Mouse (Mus musculus): ENCODE results near the gene Taco1. TPM values are rescaled to one million over a fixed set of nuclear protein-coding genes. Genes with fewer than 3 reads are reported as not detected.
A peak's percentile ranks its signal among the peaks of the same experiment; 100 is the strongest.

Gene Taco1
- polyA plus RNA-seq, 1 experiment from 2014 or later, result 5.7 TPM

GRCm38 (mm10) chr11:106034986-106035385 lies 30.9 kb upstream of the Taco1 start:
- no peaks in the 10 kb centered on the region for H3K36me3 ChIP-seq (ENCODE audit: control insufficient read depth, insufficient read depth, low read length)
- H3K4me2 ChIP-seq (ENCODE audit: low read length), result no peak overlapping the region
- H3K9ac ChIP-seq (ENCODE audit: low read length), result no peak overlapping the region
- H3K4me3 ChIP-seq (ENCODE audit: low read depth, low read length), result no peak overlapping the region
- no peaks in the 10 kb centered on the region for H3K9me3 ChIP-seq (replicated peaks; ENCODE audit: control insufficient read depth, low read length)
- 90% methylated on average over 9 of the region's 9 CpGs for WGBS
- H3K27me3 ChIP-seq (replicated peaks; ENCODE audit: control insufficient read depth, insufficient read depth, low read length), result no peaks in the 10 kb centered on the region
- DNase-seq (ENCODE audit: low spot score) (no peak), ATAC-seq (no peak)
- H3K27ac ChIP-seq (ENCODE audit: low read depth, low read length), result no peak overlapping the region
- H3K4me1 ChIP-seq (ENCODE audit: control insufficient read depth, insufficient read depth, low read length), result peaks cover 16% of the 10 kb centered on the region

GRCm38 (mm10) chr11:106036548-106037417 lies 29.1 kb upstream of the Taco1 start, which contains the start of gene Dcaf7:
Gene Dcaf7, plus strand, starts transcription at chr11:106036872.
- Histone ChIP-seq H3K4me3 (ENCODE audit: low read depth, low read length) (peak within 1 kb of the TSS; percentile 92), H3K9ac (ENCODE audit: low read length) (peak within 1 kb of the TSS; percentile 86), H3K4me2 (ENCODE audit: low read length) (peak within 1 kb of the TSS; percentile 81), H3K27me3 (replicated peaks; ENCODE audit: control insufficient read depth, insufficient read depth, low read length) (no peaks in the 10 kb centered on the region), H3K4me1 (ENCODE audit: control insufficient read depth, insufficient read depth, low read length) (peaks cover 16% of the 10 kb centered on the region), H3K9me3 (replicated peaks; ENCODE audit: control insufficient read depth, low read length) (no peaks in the 10 kb centered on the region), H3K36me3 (ENCODE audit: control insufficient read depth, insufficient read depth, low read length) (no peaks in the 10 kb centered on the region), H3K27ac (ENCODE audit: low read depth, low read length) (peak within 1 kb of the TSS; percentile 85)
- under 1% methylated on average over 66 of the region's 66 CpGs for WGBS
- ATAC-seq, result peak; percentile 99
- DNase-seq (ENCODE audit: low spot score), result peak; percentile 99

- Histone ChIP-seq H3K9ac (ENCODE audit: low read length) (peak overlapping the region; percentile 86), H3K4me3 (ENCODE audit: low read depth, low read length) (peak overlapping the region; percentile 92), H3K27me3 (replicated peaks; ENCODE audit: control insufficient read depth, insufficient read depth, low read length) (no peaks in the 10 kb centered on the region), H3K9me3 (replicated peaks; ENCODE audit: control insufficient read depth, low read length) (no peaks in the 10 kb centered on the region), H3K4me1 (ENCODE audit: control insufficient read depth, insufficient read depth, low read length) (peaks cover 16% of the 10 kb centered on the region), H3K36me3 (ENCODE audit: control insufficient read depth, insufficient read depth, low read length) (no peaks in the 10 kb centered on the region), H3K4me2 (ENCODE audit: low read length) (peak overlapping the region; percentile 81), H3K27ac (ENCODE audit: low read depth, low read length) (peak overlapping the region; percentile 85)
- no peak for ATAC-seq
- WGBS, result 0% methylated on average over 13 of the region's 13 CpGs
- DNase-seq (ENCODE audit: low spot score), result peak; percentile 77
Measured at GRCm38 (mm10) chr11:106037418-106037751, 28.5 kb upstream of the Taco1 start.

- Histone ChIP-seq H3K4me3 (ENCODE audit: low read depth, low read length) (no peak overlapping the region), H3K36me3 (ENCODE audit: control insufficient read depth, insufficient read depth, low read length) (peaks cover 29% of the 10 kb centered on the region), H3K27me3 (replicated peaks; ENCODE audit: control insufficient read depth, insufficient read depth, low read length) (no peaks in the 10 kb centered on the region), H3K4me2 (ENCODE audit: low read length) (no peak overlapping the region), H3K27ac (ENCODE audit: low read depth, low read length) (no peak overlapping the region), H3K9me3 (replicated peaks; ENCODE audit: control insufficient read depth, low read length) (no peaks in the 10 kb centered on the region), H3K9ac (ENCODE audit: low read length) (no peak overlapping the region), H3K4me1 (ENCODE audit: control insufficient read depth, insufficient read depth, low read length) (no peaks in the 10 kb centered on the region)
- DNase-seq (ENCODE audit: low spot score), result no peak
- no peak for ATAC-seq
Measured at GRCm38 (mm10) chr11:106044349-106044748, 21.5 kb upstream of the Taco1 start.

GRCm38 (mm10) chr11:106045256-106045655 lies 20.6 kb upstream of the Taco1 start:
- Histone ChIP-seq H3K9me3 (replicated peaks; ENCODE audit: control insufficient read depth, low read length) (no peaks in the 10 kb centered on the region), H3K4me2 (ENCODE audit: low read length) (no peak overlapping the region), H3K27me3 (replicated peaks; ENCODE audit: control insufficient read depth, insufficient read depth, low read length) (no peaks in the 10 kb centered on the region), H3K4me1 (ENCODE audit: control insufficient read depth, insufficient read depth, low read length) (no peaks in the 10 kb centered on the region), H3K4me3 (ENCODE audit: low read depth, low read length) (no peak overlapping the region), H3K9ac (ENCODE audit: low read length) (no peak overlapping the region), H3K27ac (ENCODE audit: low read depth, low read length) (no peak overlapping the region), H3K36me3 (ENCODE audit: control insufficient read depth, insufficient read depth, low read length) (peaks cover 36% of the 10 kb centered on the region)
- ATAC-seq (no peak), DNase-seq (ENCODE audit: low spot score) (no peak)
- WGBS, result 95% methylated on average over 1 of the region's 1 CpGs

GRCm38 (mm10) chr11:106045780-106046179 lies 20.1 kb upstream of the Taco1 start:
- no peak for DNase-seq (ENCODE audit: low spot score)
- no peak for ATAC-seq
- H3K36me3 ChIP-seq (ENCODE audit: control insufficient read depth, insufficient read depth, low read length), result peaks cover 40% of the 10 kb centered on the region
- H3K4me3 ChIP-seq (ENCODE audit: low read depth, low read length), result no peak overlapping the region
- H3K4me2 ChIP-seq (ENCODE audit: low read length), result no peak overlapping the region
- H3K9me3 ChIP-seq (replicated peaks; ENCODE audit: control insufficient read depth, low read length), result no peaks in the 10 kb centered on the region
- H3K27ac ChIP-seq (ENCODE audit: low read depth, low read length), result no peak overlapping the region
- 95% methylated on average over 3 of the region's 3 CpGs for WGBS
- no peak overlapping the region for H3K9ac ChIP-seq (ENCODE audit: low read length)
- H3K27me3 ChIP-seq (replicated peaks; ENCODE audit: control insufficient read depth, insufficient read depth, low read length), result no peaks in the 10 kb centered on the region
- H3K4me1 ChIP-seq (ENCODE audit: control insufficient read depth, insufficient read depth, low read length), result no peaks in the 10 kb centered on the region

GRCm38 (mm10) chr11:106046584-106046983 lies 19.3 kb upstream of the Taco1 start:
- Histone ChIP-seq H3K4me2 (ENCODE audit: low read length) (no peak overlapping the region), H3K27me3 (replicated peaks; ENCODE audit: control insufficient read depth, insufficient read depth, low read length) (no peaks in the 10 kb centered on the region), H3K9ac (ENCODE audit: low read length) (no peak overlapping the region), H3K4me1 (ENCODE audit: control insufficient read depth, insufficient read depth, low read length) (no peaks in the 10 kb centered on the region), H3K36me3 (ENCODE audit: control insufficient read depth, insufficient read depth, low read length) (peaks cover 48% of the 10 kb centered on the region), H3K4me3 (ENCODE audit: low read depth, low read length) (no peak overlapping the region), H3K9me3 (replicated peaks; ENCODE audit: control insufficient read depth, low read length) (no peaks in the 10 kb centered on the region), H3K27ac (ENCODE audit: low read depth, low read length) (no peak overlapping the region)
- DNase-seq (ENCODE audit: low spot score) (no peak), ATAC-seq (no peak)
- 88% methylated on average over 9 of the region's 9 CpGs for WGBS

GRCm38 (mm10) chr11:106053921-106054320 lies 11.9 kb upstream of the Taco1 start:
- ATAC-seq (no peak), DNase-seq (ENCODE audit: low spot score) (no peak)
- H3K4me2 ChIP-seq (ENCODE audit: low read length), result no peak overlapping the region
- no peaks in the 10 kb centered on the region for H3K9me3 ChIP-seq (replicated peaks; ENCODE audit: control insufficient read depth, low read length)
- no peak overlapping the region for H3K9ac ChIP-seq (ENCODE audit: low read length)
- no peak overlapping the region for H3K27ac ChIP-seq (ENCODE audit: low read depth, low read length)
- no peaks in the 10 kb centered on the region for H3K4me1 ChIP-seq (ENCODE audit: control insufficient read depth, insufficient read depth, low read length)
- H3K27me3 ChIP-seq (replicated peaks; ENCODE audit: control insufficient read depth, insufficient read depth, low read length), result no peaks in the 10 kb centered on the region
- H3K36me3 ChIP-seq (ENCODE audit: control insufficient read depth, insufficient read depth, low read length), result peaks cover 97% of the 10 kb centered on the region
- WGBS, result 88% methylated on average over 2 of the region's 2 CpGs
- H3K4me3 ChIP-seq (ENCODE audit: low read depth, low read length), result no peak overlapping the region

GRCm38 (mm10) chr11:106054600-106054999 lies 11.3 kb upstream of the Taco1 start:
- DNase-seq (ENCODE audit: low spot score) (no peak), ATAC-seq (no peak)
- H3K27ac ChIP-seq (ENCODE audit: low read depth, low read length), result no peak overlapping the region
- no peak overlapping the region for H3K4me2 ChIP-seq (ENCODE audit: low read length)
- WGBS, result 98% methylated on average over 8 of the region's 8 CpGs
- no peaks in the 10 kb centered on the region for H3K9me3 ChIP-seq (replicated peaks; ENCODE audit: control insufficient read depth, low read length)
- no peak overlapping the region for H3K9ac ChIP-seq (ENCODE audit: low read length)
- no peaks in the 10 kb centered on the region for H3K27me3 ChIP-seq (replicated peaks; ENCODE audit: control insufficient read depth, insufficient read depth, low read length)
- H3K4me1 ChIP-seq (ENCODE audit: control insufficient read depth, insufficient read depth, low read length), result no peaks in the 10 kb centered on the region
- no peak overlapping the region for H3K4me3 ChIP-seq (ENCODE audit: low read depth, low read length)
- peaks cover 97% of the 10 kb centered on the region for H3K36me3 ChIP-seq (ENCODE audit: control insufficient read depth, insufficient read depth, low read length)

Data from forebrain, embryonic 14.5 days (tissue).